Mouse (Mus musculus) hindbrain, embryonic 16.5 days (tissue): ENCODE results near the gene Tspear. TPM values are rescaled to one million over a fixed set of nuclear protein-coding genes. Genes with fewer than 3 reads are reported as not detected.
"Not testable (repeated sequence)": the region's sequence is repeated elsewhere in the genome, so short reads cannot be mapped to it uniquely, and the experiment has no call there.

Experiments used
- ATAC-seq: fragments of 200-750 bp; cut with Nextera tagmentation; 2 replicates; pipeline ENCODE4 v1.8.0; 2017; ENCODE audit warnings: moderate TSS enrichment, moderate library complexity
- H3K27ac ChIP-seq: fragments of 300-500 bp; sonication (generic); 2 replicates; pipeline ENCODE4 v1.5.1; 2014; ENCODE audit warnings: low read depth, mild to moderate bottlenecking, control low read depth, low read length, moderate library complexity
- H3K27me3 ChIP-seq: fragments of 300-500 bp; sonication (generic); replicated peaks from 2 replicates; pipeline ENCODE4 v1.6.1; 2014; ENCODE audit warnings: low read length; ENCODE audit not compliant: control insufficient read depth, insufficient read depth
- H3K36me3 ChIP-seq: fragments of 300-500 bp; sonication (generic); 2 replicates; pipeline ENCODE4 v1.6.1; 2014; ENCODE audit warnings: mild to moderate bottlenecking, low read length, moderate library complexity, mixed read lengths; ENCODE audit not compliant: control insufficient read depth, insufficient read depth
- H3K4me1 ChIP-seq: fragments of 300-500 bp; sonication (generic); 2 replicates; pipeline ENCODE4 v1.6.1; 2014; ENCODE audit warnings: low read depth, low read length; ENCODE audit not compliant: control insufficient read depth, insufficient read depth
- H3K4me2 ChIP-seq: fragments of 300-500 bp; sonication (generic); 2 replicates; pipeline ENCODE4 v1.6.1; 2014; ENCODE audit warnings: mild to moderate bottlenecking, low read length, control low read depth, moderate library complexity
- H3K4me3 ChIP-seq: fragments of 300-500 bp; sonication (generic); 2 replicates; pipeline ENCODE4 v1.5.1; 2014; ENCODE audit warnings: mild to moderate bottlenecking, low read length, control low read depth, moderate library complexity
- H3K9ac ChIP-seq: fragments of 300-500 bp; sonication (generic); 2 replicates; pipeline ENCODE4 v1.6.1; 2014; ENCODE audit warnings: low read depth, mild to moderate bottlenecking, control low read depth, low read length, moderate library complexity
- H3K9me3 ChIP-seq: fragments of 300-500 bp; sonication (generic); 2 replicates; pipeline ENCODE4 v1.6.1; 2014; ENCODE audit warnings: mild to moderate bottlenecking, low read length, moderate library complexity; ENCODE audit not compliant: control insufficient read depth
- WGBS: fragments of 180-500 bp; shearing (Covaris S2); extraction: QIAGEN DNeasy Blood & Tissue Kit; methylation state at CpG from one replicate; pipeline ENCODE4 v1.1.7; 2014; 5-methylcytosine and 5-hydroxymethylcytosine counted together
- polyA plus RNA-seq: library from polyadenylated mRNA; unstranded; fragments of >200 nt; fragmentation: Nextera tagmentation; extraction: Ambion mirVana; gene quantifications from 2 replicates; pipeline ENCODE4 v1.2.1, GENCODE M21; 2015

Gene Tspear
- polyA plus RNA-seq, 1 experiment from 2014 or later = 1.6 TPM

DNA sequence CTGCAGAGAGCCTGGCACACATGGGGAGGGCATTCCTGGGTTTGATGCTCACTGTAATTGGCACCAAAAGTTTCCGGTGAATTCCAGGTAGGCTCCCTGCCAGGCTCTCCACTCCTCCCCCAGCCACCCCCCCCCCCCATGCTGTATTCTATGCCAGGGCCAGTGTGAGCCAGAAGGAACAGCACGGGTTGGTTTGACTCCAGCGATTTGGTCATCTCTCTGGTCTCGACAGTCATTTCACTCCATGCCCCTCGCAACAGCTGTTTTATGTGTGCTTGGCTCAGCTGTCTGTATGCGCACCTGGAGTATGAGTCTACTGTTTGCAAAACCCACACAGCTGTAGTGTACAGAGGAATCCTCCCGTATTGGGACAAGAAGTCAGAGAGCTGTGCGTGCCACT is 20.0 kb upstream of the Tspear start:
- peak; percentile 40; the same call in 1 of the 2 replicates for ATAC-seq
- no peak overlapping the region for H3K27ac ChIP-seq
- no peaks in the 10 kb centered on the region for H3K27me3 ChIP-seq
- H3K9ac ChIP-seq = no peak overlapping the region
- H3K4me2 ChIP-seq = no peak overlapping the region
- no peaks in the 10 kb centered on the region for H3K9me3 ChIP-seq
- H3K36me3 ChIP-seq = no peaks in the 10 kb centered on the region
- H3K4me3 ChIP-seq = no peak overlapping the region
- no peaks in the 10 kb centered on the region for H3K4me1 ChIP-seq
- 70% methylated on average over 8 of the region's 8 CpGs for WGBS

DNA sequence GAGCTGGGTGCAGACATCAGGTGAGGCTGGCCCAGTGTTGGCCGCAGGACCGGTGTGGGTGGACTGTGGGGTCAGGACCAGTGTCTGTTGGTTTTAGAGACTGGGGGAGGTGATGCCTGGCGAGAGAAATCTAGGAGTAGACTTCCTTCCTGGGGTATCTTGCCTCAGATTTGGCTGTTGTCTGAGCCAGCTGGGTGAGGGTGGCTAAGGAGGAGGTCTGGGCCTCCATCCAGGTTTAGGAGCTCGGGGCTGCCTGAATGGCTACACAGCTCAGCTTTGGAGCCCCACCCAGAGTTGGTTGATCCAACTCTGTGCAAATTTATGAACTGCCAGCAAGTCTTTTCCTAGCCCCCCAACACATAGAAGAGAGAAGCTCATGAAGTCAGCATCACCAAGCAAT is 19.0 kb upstream of the Tspear start:
- no peaks in the 10 kb centered on the region for H3K9me3 ChIP-seq
- H3K27ac ChIP-seq = no peak overlapping the region
- no peaks in the 10 kb centered on the region for H3K4me1 ChIP-seq
- WGBS = 90% methylated on average over 4 of the region's 4 CpGs
- no peaks in the 10 kb centered on the region for H3K36me3 ChIP-seq
- H3K4me2 ChIP-seq = no peak overlapping the region
- no peaks in the 10 kb centered on the region for H3K27me3 ChIP-seq
- no peak overlapping the region for H3K9ac ChIP-seq
- no peak for ATAC-seq
- no peak overlapping the region for H3K4me3 ChIP-seq

DNA sequence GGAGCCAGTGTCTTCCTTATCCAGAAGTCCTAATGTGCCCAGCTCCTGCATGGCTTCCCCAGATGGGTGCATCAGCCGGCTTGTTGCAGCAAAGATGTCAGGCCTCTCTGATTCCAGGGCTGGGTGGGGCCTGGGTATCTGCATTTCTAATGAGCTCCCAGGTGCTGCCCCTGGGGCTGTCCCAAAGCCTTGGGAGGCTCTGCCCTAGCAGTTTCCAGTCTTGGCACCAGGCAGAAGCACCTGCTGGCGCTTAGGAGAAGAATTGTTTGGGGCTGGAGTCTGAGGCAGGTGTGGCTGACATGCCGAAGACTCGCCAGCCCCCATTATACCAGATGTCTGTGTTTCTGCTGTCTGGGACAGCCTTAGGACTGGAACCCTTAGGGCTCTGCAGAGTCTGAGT is 15.7 kb upstream of the Tspear start:
- no peak for ATAC-seq
- no peak overlapping the region for H3K4me2 ChIP-seq
- H3K9ac ChIP-seq = no peak overlapping the region
- no peak overlapping the region for H3K4me3 ChIP-seq
- no peaks in the 10 kb centered on the region for H3K27me3 ChIP-seq
- no peaks in the 10 kb centered on the region for H3K4me1 ChIP-seq
- no peaks in the 10 kb centered on the region for H3K9me3 ChIP-seq
- H3K27ac ChIP-seq = no peak overlapping the region
- H3K36me3 ChIP-seq = no peaks in the 10 kb centered on the region
- 87% methylated on average over 4 of the region's 4 CpGs for WGBS

DNA sequence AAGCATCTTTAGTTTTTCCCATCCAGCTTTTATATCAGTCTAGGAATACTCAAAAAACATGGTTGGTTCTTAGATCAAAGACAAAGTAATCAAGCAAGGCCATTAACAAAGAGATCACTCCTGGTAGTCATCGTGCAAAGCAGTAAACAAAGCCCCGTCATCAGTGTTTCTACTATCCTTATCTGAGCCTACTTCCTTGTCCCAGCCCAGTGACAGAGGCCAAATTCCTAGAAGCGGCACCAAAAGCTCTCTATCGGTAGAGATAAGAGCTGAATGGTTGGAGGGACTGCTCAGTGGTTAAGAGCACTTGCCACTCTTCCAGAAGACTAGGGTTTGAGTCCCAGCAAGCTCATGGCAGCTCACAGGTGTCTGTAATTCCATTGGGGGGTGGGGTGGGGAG is 14.8 kb upstream of the Tspear start:
- no peaks in the 10 kb centered on the region for H3K4me1 ChIP-seq
- WGBS = 88% methylated on average over 4 of the region's 4 CpGs
- H3K9me3 ChIP-seq = no peaks in the 10 kb centered on the region
- no peak overlapping the region for H3K9ac ChIP-seq
- H3K36me3 ChIP-seq = no peaks in the 10 kb centered on the region
- no peak overlapping the region for H3K4me2 ChIP-seq
- peaks cover 1% of the 10 kb centered on the region; the same call in 1 of the 2 replicates for H3K27me3 ChIP-seq
- no peak overlapping the region for H3K4me3 ChIP-seq
- no peak overlapping the region for H3K27ac ChIP-seq
- ATAC-seq = no peak

DNA sequence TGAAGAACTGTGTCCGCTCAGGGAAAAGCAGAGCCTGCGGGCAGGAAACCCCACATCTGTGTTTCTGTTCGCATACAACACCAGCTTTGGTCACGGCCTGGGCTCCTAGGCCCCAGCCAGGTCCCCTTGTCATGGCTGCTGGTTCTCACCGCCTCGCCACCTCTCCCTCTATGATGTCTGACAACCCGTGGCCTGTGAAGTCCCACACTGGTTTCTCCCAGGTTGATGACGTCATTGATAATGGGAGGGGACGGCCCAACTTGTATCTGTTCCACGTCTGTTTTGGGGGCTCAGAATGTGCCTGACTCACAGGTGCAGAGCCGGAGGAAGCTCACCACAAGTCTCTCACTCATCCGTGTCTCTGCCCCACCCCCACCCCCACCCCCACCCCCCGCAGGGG is 12.6 kb upstream of the Tspear start:
- 64% methylated on average over 13 of the region's 13 CpGs for WGBS
- Histone ChIP-seq H3K4me1 (peaks cover 11% of the 10 kb centered on the region), H3K36me3 (no peaks in the 10 kb centered on the region), H3K27ac (no peak overlapping the region), H3K27me3 (peaks cover 15% of the 10 kb centered on the region), H3K4me2 (no peak overlapping the region), H3K9ac (no peak overlapping the region), H3K9me3 (no peaks in the 10 kb centered on the region), H3K4me3 (no peak overlapping the region)
- no peak for ATAC-seq

DNA sequence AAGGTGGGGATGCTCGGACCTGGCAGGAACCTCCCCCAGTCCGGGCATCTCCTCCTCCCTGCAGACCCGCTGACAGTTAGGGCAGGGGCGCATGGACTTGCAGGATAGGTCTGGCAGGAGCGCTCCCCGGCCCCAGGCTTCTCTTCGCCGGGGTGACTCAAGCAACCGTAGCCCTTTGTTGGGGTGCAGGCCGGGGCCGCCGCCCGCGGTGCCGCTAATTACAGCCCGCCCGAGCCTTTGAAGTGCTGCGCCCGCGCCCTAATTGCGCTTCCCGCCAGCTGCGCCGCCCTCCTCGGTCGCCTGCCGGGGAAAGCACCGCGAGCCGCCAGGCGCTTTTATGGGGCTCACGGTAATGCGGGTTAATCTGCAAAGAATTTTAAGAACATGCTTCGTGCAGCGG is 8.8 kb upstream of the Tspear start:
- peak overlapping the region; percentile 39 for H3K4me3 ChIP-seq
- H3K36me3 ChIP-seq = no peaks in the 10 kb centered on the region
- H3K9ac ChIP-seq = peak overlapping the region; percentile 44
- no peak overlapping the region for H3K27ac ChIP-seq
- peak overlapping the region; percentile 80 for H3K4me2 ChIP-seq
- H3K4me1 ChIP-seq = peaks cover 11% of the 10 kb centered on the region
- 1% methylated on average over 31 of the region's 35 CpGs for WGBS
- no peak for ATAC-seq
- peaks cover 23% of the 10 kb centered on the region for H3K27me3 ChIP-seq
- no peaks in the 10 kb centered on the region for H3K9me3 ChIP-seq

DNA sequence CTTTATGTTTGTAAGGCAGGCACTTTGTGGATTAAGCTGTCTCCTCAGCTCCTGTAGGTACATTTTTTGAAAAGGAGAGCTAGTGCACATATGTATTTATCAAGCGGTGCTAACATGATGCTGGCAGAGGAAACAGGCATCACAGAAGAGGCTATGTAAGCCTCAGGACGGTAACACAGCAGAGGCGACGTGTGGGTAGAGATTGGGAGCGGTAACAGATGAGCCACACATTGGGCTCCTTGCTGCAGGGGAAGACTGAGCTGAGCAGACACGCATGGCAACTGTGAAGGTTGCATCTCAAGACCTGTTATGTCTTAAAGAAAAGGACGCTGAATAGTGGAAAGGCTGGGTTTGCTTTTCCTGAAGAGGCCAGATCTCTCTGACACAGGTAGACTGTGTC is 3.4 kb upstream of the Tspear start:
- H3K27ac ChIP-seq = no peak overlapping the region
- H3K4me3 ChIP-seq = no peak overlapping the region
- no peaks in the 10 kb centered on the region for H3K9me3 ChIP-seq
- no peak overlapping the region for H3K4me2 ChIP-seq
- H3K9ac ChIP-seq = no peak overlapping the region
- ATAC-seq = no peak
- H3K4me1 ChIP-seq = peaks cover 4% of the 10 kb centered on the region
- peaks cover 26% of the 10 kb centered on the region for H3K27me3 ChIP-seq
- 81% methylated on average over 7 of the region's 7 CpGs for WGBS
- H3K36me3 ChIP-seq = no peaks in the 10 kb centered on the region

DNA sequence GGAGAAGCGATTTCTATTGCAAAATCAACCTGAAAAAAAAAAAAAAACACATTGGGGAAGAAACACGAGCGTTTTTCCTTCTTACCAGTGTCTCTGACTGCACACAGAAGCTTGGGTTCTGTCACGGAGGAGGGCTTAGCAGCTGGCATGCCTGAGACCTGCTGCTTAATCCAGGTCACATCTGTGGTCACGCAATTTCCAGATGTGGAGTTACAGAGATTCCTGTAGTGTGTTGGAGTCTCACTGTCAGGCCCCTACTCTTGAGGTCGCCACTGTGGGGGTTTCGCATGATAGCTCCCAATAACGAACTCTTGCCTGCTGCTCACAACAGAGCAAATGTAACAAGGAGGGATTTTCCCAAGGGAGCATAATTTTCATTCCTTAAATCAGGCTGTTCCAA is 2.2 kb upstream of the Tspear start:
- Histone ChIP-seq H3K9me3 (no peaks in the 10 kb centered on the region), H3K36me3 (no peaks in the 10 kb centered on the region), H3K9ac (no peak overlapping the region), H3K4me3 (no peak overlapping the region), H3K4me2 (no peak overlapping the region), H3K27ac (no peak overlapping the region), H3K4me1 (peaks cover 3% of the 10 kb centered on the region; the same call in 1 of the 2 replicates), H3K27me3 (peaks cover 22% of the 10 kb centered on the region)
- 38% methylated on average over 8 of the region's 8 CpGs for WGBS
- no peak for ATAC-seq

DNA sequence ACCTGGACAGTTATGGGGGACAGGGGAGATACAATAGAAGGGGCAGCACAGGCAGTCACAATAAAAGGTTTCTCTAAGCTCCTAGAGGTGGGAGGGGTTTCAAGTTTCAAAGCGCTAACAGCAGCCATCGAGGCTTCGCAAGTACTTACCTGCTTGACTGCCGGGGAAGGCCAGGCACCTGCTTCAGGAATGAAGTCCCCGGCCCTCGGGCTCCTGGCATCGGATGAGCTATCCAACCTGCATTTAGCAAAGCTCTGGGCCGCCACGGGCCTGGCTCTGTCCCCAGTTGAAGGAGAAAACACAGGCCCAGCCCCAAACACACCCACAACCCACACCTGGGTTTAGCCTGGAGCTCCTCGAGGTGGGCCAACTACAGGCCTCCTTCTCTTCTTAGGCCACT is 652 bp downstream of the Tspear start:
- 43% methylated on average over 10 of the region's 10 CpGs for WGBS
- Histone ChIP-seq H3K36me3 (no peaks in the 10 kb centered on the region), H3K4me2 (no peak overlapping the region), H3K27ac (no peak overlapping the region), H3K4me1 (peaks cover 3% of the 10 kb centered on the region; the same call in 1 of the 2 replicates), H3K9me3 (no peaks in the 10 kb centered on the region), H3K4me3 (no peak overlapping the region), H3K27me3 (peaks cover 18% of the 10 kb centered on the region), H3K9ac (no peak overlapping the region)
- ATAC-seq = no peak

DNA sequence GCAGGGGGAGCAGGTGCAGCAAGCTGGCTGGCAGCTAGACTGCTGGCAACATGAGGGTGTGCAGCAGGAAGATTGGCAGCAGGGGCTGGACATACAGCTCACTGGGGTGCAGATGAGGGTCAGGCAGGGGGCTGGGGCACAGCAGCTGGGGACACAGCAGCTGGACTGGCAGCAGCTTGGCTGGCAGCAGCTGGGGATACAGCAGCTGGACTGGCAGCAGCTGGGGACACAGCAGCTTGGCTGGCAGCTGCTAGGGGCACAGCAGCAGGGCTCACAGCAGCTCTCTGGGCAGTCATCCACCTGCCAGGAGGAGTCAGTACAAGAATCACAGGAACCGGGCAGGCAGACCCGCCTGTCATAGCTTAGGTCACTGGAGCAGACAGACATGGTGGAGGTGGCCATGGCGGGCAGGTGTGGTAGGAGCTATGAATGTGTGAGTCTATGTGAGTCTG is 4.0 kb downstream of the Tspear start, which contains the start of gene Gm19402:
Gene Gm19402, minus strand, starts transcription at position 402 of the 452 bp plus-strand sequence.
- H3K27me3 ChIP-seq = peaks cover 16% of the 10 kb centered on the region
- H3K9me3 ChIP-seq, H3K27ac ChIP-seq, H3K36me3 ChIP-seq, H3K4me1 ChIP-seq, H3K4me3 ChIP-seq, ATAC-seq, H3K4me2 ChIP-seq, H3K9ac ChIP-seq: not testable (repeated sequence)
- 77% methylated on average over 3 of the region's 3 CpGs for WGBS
